Mouse (Mus musculus) spleen, postnatal 36 days (tissue): Measurements from ENCODE around the gene Cx3cl1.

Experiments
- DNase-seq, 2 experiments: peaks; one replicate each; pipeline ENCODE4 v3.0.0; 2022; ENCODE audit warnings: low spot score in 2 of 2, mixed read lengths in 1 of 2

Cx3cl1 gene

DNA sequence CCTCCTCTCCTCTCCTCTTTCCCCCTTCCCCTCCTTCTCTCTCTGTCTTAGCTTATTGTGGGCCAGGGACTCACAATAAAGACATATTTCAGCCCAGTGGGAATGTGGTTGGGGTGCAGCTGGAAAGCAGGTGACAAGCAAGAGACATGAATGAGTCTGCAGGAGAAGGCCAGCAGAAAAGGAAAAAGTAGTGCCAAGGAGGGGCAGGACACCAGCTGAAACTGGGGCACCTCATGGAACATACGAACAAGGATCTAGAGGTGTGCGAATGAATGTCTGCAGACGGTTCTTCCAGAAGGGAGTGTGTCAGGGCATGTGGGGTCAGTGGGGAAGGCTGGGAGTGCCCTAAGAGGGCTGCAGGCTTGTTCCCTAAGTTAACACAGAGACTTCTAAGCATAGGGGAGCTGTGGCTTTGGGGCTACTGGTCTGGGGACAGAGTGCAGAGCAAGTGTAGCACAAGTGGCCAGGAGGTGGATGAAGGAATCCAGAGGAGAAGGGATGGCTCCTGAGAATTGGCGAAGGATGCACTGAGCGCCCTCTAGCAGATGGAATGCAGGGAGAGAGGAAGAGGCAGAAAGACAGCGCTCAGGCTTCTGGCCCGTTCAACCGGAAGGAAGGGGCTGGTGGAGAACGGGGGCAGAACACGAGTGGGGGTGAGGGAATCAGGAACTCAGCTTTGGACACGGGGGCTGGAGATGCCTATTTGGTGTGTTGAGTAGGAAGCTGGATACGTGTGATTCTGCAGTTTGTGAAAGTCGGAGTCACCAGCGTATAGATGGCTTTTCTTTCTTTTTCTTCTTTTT is 29.7 kb downstream of the Cx3cl1 start:
- DNase-seq = no peak

DNA sequence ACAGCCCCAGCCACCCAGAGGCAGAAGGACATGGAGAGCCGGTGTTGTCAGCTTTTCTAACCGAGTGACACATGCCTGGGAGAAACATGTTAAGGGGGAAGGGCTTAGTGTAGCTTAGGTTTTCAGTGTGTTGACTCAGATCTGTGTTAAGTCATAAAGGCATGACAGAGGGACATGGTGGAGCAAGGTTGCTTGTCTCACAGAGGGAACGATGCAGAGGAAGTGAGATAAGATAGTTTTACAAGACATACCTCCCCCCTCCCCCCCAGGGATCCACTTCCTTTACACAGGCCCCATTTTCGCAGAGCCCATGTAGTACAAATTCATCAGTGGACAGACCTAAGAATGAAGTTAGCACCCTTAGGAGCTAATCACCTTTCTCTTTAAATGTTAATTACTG is 30.6 kb downstream of the Cx3cl1 start:
- DNase-seq = no peak

DNA sequence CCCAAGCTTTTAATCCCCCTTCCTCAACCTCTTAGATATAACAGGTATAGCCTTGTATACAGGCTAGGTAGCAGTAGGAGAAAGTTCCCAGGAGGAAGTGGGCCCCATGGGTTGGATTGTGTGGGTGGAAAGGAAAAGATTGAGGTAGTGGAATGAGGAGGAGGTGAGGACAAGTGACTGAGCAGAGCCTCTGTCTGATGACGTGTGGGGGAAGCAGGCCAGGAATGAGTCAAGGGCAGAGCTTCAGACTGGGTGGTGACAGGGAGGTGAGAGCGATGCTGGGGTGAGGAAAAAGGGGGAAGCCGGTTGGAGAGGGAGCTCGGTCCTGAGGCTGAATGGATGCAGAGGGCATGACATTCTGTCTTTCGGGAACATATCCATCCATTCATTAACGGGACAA is 31.7 kb downstream of the Cx3cl1 start:
- no peak for DNase-seq

DNA sequence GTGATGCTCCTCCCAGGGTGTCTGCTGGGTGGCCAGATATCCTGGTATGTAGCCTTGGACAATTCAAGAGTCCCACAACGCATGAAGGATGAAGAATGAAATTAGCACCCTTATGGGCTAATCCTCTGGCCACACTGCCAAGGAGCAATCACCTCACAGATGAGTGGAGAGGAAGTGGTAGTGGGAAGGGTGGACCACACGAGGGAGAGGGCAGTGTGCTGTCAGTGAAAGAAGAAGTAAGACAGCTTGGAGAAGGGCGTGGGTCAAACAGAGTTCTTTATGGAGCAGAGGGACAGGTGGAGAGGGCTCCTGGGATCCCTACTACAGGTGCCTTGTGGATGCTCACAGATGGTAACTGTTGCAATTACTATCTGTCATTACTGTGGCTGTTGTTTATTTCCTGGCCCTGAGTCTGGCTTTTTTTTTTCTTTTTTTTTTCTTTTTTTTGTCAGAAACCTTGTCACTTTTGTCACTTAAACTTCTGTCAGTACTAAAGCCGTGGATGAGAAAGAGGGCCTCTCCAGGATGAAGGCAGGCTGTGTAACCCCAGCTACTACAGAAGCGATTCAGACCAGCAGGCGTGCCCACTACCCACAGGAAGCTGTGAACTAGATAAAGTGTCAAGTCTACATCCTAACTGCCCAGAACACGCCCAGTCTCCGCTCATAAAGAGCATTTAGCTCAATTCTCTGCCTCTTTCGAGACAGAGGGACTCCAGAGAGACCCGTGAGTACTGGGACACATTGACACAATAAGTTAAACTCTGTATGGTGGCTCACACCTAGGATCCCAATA is 32.9 kb downstream of the Cx3cl1 start:
- DNase-seq = no peak

DNA sequence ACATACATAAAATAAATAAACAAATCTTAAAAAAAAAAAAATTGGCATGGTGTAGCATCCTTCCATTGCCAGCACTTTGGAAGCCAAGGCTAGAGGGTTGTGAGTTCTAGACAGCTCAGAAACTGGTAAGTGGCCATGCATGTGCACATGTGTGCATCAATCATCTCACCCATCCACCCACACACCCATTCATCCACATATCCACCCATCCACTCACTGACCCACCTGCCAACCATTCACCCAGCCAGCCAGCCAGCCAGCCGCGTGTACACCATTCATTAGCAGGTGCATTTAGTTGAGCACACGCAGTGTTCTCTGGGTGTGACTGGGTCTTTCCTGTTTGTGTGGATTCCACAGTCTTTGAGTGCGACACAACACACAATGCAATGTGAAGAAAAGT is 34.0 kb downstream of the Cx3cl1 start:
- DNase-seq = no peak

DNA sequence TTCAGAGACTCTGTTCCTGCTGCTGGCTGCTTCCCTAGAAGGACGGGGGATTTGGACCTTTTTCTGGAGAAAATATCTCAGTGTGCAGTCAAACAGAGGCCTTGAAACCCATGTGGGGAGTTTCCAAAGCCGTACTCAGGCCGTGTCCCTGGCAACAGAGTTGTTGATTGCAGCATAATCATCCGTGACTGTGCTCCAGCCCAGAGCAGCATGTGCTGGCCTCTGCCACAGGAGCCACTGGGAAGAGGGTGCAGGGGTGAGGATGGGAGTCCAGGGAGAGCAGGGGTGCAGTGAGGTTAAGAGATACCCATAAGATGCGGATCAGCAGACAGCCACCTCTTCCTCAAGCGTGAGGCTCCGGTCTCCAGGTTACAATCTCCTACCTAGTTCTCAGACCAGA is 35.7 kb downstream of the Cx3cl1 start:
- no peak for DNase-seq

DNA sequence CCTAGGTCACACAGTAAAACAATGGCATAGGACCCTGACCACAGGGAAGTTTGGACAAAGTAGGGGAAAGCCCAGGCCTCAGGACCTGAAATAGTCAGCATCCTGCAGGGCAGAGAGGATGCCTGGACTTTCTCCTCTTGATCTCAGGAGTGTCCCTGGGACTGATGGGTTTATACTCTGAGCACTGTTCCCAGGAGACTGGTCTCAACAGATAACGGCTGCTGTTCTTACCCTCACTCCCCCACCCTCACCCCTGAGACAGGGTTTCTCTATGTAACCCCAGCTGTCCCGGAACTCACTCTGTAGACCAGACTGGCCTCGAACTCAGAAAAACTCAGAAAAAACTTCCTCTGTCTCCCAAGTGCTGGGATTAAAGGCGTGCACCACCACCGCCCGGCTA is 36.6 kb downstream of the Cx3cl1 start:
- no peak for DNase-seq

DNA sequence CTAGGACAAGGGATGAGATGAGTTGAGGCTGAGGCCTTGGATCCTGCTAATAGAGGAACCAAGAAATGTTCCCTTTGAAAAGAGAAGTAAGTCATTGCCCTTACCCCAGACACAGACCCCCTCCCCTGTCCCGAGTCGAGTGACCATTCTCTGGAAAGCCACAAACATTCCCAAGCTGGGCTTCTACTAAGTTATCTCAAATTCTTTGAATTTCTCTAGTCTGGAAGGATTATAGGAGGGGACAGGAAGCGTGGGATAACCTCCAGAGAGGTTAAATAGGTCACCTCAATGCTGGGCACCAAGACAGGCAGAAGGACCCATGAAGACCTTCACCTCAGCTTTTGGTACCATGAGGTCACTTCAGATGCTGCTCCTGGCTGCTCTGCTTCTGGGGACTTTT is 38.3 kb downstream of the Cx3cl1 start, which contains the start of gene Ccl17:
Gene Ccl17 (plus strand): TSS at position 301 of the 400 bp plus-strand sequence.
- no peak for DNase-seq

DNA sequence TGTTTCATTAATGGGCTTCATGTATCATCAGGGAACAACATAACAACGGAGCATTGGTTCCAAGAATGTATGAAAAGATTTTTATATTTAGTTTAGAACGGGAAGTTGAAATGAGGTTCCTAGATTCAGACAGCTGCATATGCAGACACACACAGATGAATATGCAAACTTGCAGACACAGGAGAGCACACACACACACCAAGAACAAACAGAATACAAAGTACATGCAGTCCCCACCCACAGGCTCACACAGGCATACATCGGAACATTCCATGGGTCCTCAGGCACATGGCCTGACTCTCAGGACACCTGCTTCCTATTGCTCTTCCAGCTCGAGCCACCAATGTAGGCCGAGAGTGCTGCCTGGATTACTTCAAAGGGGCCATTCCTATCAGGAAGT is 39.0 kb downstream of the Cx3cl1 start:
- DNase-seq = no peak

DNA sequence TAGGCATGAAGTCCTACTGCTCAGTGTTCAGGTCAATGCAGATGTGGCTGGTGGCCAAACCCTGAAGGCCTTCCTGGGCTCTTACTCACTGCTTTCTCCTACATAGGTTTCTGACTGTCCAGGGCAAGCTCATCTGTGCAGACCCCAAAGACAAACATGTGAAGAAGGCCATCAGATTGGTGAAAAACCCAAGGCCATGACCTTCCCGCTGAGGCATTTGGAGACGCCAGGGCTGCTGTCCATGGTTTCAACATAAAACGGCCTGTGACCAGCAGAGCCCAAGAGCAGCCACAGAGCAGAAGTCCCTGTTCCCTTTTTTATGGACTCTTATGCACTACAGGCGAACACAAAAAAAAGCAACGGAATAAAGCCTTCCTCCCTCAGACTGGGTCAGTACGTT is 39.8 kb downstream of the Cx3cl1 start:
- DNase-seq = no peak

DNA sequence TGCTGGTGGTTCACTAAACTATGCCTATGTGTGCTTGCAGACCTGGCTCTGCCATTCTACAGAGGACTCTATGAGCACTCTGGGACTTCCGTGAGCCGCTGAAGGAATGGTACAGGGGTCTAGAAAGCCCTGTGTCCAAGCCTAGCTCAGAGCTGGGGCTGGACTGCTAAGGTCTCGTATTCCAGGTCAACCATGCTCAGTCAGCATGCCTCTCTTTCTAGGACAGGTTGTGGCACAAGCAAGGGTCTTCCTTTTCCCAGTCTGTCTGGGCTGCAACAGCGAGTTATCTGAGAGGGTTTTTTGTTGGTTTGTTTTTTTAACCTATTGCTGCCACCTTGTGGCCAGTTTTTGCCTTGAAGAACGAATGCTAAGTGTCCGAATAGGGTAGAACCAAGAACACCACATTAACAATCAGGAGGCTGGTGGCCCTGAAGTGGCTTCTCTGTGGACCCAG is 40.9 kb downstream of the Cx3cl1 start:
- DNase-seq = peak; percentile 68 to 84

DNA sequence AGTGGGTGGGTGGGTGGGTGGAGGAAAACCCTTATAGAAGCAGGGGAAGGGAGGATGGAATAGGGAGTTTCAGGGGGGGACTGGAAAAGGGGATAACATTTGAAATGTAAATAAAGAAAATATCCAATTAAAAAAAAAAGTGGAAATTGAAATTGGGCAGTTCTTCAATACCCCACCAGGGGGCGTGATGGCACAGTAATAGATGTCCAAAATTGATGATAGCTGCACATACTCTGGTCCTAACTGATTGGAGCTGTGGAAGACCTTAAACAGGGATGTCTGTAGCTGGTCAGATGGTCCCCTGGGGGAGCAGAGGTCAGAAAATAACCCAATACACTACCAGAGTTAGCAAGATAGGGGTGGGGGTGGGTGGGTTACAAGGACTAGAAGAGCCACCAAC is 42.7 kb downstream of the Cx3cl1 start:
- peak in 1 of 2 experiments; percentile 29 for DNase-seq

DNA sequence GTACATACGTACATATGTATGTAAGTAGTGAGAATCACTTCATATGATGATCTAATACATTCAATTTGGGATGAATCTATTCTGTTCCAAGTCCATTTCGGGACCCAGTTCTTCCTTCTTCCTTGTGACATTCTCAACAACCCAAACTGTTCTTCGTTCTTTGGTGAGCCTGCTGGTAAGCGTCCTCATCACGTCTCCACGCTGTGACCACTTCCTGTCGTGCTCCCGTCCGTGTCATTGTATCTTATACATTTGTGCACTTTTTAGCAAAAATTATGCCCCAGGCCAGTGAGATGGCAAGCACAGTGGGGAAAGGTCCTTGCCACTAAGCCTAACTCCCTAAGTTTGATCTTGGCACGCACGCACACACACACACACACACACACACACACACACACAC is 46.1 kb downstream of the Cx3cl1 start:
- no peak for DNase-seq

DNA sequence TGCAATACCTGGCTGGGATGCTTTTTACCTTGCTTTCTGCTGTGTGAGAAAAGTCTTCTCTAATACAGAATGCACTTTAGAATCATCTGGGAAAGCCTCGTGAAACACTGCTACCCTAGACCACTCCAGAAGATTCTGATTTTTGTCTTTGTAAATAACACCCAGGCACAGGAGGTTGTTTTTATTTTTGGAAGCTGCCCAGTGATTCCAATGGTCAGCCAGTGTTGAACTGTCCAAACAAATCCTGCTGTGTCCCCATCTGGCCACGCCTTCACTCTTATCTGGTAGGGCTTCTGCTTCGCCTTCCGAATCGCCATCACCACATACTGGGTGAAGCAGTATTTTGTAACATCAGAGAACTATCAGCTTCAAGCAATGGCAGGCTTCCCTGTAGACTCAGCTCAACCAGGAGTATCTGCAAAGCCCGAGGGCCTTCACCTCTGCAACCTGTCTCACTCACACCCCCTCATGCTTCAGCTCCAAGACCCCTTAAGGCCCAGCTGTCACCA is 47.9 kb downstream of the Cx3cl1 start:
- DNase-seq = no peak

DNA sequence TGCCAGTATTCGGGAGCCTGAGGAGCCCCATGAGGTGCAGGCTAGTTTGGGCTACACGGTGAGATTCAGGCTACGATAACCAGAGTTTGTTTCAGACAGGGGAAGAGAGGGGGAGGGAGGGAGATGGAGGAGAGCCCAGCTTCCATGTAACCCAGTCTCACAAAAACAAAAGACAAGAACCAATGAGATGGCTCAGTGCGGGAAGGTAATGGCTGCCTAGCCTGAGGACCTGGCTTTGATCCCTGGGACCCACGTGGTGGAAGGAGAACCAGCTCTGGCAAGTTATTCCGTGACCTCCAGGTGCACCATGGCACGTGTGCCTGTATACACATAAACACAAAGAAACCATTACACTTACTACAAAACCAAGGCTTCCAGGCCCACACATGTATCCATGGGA is 48.7 kb downstream of the Cx3cl1 start:
- DNase-seq = no peak

DNA sequence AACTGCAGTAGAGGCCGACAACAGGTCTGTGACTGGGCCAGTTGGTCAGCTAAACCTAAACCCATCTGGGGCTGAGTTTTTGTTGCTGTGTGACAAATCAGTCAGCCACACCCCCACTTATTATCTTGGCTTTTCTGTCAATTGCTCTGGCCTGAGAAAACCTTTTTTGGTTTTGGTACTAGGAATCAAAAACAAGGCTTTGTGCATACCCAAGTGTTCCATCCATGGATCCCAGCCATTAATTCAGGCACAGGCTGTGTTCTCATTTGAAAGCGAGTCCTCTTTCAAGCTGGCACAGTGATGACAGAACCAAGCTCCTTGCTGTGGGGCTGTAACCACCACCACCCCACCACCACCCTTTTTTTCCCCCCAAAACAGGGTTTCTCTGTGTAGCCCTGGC is 49.6 kb downstream of the Cx3cl1 start:
- DNase-seq = no peak

DNA sequence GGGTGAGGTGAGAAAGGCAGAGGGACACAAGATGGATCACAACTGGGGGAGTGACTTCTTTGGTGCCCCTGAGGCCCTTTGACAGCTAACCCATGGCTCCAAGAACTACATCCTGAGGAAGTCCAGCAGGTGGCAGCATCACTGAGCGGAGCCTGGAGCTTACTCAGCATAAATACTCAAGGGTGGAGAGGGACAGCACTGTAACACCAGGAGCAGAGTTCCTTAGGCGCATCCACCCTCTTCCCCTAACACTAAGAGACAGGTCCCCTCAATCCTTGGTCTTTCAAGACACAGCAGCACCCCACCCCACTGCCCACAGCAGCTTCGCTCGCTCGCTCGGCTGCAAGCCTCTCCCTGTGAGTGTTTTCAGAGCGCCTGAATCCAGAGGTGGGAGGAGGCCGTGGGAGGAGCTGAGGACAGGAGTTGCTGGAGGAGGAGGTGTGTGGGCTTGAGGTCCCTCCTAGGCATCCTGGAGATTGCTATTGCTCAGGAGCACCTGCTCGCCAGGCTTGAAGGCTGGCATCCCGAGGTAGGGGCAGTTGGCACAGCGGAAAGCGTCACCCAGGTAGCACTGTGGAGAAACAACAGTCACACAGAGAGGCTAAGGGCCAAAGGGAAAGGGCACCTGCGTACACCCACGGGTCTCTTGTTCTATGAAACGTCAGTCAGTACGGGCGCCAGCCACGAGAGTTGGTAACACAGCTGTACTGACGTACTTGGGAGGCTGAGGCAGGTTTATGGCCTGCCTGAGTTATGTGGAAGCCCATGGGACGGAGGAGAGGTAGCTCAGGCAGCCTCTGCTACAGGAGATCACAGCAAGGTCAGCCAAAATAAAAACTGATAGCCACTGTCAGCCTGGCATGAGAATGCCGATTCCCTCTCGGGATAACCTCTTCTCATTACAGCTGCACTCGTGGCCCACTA is 51.1 kb downstream of the Cx3cl1 start:
- peak; percentile 36 to 52 for DNase-seq

DNA sequence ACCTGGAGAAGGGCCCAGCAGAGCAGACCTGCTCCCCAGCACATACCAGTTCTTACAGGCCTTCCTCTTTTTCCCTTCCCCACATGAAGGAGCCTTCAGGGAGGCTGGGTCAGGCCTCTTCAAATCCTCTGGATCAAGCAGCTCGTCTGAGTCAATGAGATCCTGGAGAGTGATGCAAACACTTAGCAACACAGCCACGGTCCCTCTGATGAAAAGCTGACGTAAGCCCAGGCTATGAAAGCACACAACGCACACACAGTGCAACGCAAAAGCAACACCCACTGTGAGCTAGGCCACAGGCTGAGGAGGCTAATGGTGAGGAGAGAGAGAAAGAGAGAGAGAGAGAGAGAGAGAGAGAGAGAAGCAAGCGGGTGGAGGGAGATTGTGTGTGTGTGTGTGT is 53.4 kb downstream of the Cx3cl1 start:
- DNase-seq = no peak

DNA sequence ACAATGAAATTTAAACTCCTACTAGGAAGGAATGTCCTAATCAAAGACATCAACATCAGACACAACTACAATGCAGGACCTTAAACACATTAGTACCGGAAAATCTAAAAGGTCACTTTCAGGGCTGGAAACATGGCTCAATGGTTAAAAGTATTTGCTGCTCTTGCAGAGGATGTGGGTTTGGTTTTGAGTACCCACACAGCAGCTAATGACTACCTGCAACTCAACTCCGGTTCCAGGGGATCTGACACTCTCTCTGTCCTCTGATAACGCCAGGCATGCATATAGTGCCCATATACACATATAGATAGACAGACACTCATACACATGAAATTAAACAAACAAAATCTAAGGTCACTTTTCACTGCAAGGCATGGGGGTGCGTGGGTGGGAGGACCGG is 54.4 kb downstream of the Cx3cl1 start:
- no peak for DNase-seq

DNA sequence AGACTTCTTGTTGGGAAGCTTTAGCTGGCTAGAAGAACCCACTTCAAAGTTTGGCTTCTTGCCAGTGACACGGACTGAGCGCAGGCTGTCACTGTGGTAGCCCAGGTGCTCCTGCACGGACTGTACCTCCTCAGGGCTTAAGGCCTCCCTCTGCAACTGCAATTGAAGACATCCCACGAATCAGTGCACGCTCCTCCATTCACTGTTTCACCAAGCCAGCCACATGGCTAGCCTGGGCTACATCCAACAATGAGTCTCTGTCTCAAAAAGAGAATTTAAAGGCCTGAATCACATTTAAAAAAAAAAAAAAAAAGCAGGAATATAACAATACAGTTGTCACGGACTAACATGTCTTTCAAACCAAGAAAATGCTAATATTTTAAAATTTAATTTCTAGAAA is 56.5 kb downstream of the Cx3cl1 start:
- no peak for DNase-seq
